Mouse (Mus musculus): ENCODE measurements at regions not wholly inside any gene's neighbourhood (a gene's known extent, or its start where the extent isn't known, plus 50 kb on each side); places are given as distances from the start of the nearest gene placed in this dataset.

DNA sequence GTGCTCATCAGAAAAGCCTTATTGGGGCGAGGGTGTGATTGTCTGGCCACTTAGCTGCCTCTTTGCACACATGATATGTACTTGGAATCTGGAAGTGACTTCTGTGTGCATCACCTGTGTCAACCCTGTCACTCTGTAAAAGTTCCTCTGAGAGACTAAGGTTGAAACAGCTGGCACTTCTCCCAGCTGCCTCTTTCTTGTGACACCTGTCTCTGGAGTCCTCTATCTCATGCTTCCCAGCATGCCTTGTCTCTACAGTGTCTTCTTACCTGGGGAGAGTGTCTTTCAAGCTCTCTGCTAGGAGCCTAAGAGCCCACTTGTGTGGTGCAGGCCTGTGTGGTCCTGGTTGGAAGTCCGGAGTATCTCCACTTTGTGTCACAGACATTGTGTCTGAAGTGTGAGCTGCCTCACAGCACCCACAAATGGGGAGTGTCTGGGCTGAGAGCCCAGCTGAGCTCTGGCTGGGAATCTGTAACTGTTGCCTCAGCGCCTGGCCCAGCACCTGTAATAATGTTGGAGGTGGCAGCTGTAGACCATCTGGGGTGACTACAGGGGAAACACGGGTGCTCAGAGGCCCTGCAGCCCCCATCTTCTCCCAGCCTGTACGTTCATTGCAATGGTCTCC is 81.7 kb upstream of the Id2 start:
- DNase-seq, result no peak

DNA sequence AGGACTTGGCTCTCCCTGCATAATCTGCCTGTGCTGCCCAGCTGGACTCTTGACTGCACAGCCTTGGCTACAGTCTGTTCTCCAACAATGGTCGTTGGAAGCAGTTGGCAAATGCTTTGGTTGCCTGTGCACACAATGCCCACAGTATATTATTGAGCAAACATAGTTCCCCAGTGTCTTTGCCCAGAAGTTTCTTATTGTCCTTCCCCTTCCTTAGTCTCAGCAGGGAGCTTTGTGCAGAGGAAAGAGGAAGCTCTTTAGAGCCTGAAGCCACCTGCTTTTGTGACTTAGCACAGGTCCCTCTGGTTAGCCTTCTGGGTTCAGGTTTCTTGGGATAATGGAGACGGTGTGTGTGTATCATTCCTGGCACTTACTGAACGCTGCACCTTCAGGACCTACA is 80.9 kb upstream of the Id2 start:
- no peak for DNase-seq

DNA sequence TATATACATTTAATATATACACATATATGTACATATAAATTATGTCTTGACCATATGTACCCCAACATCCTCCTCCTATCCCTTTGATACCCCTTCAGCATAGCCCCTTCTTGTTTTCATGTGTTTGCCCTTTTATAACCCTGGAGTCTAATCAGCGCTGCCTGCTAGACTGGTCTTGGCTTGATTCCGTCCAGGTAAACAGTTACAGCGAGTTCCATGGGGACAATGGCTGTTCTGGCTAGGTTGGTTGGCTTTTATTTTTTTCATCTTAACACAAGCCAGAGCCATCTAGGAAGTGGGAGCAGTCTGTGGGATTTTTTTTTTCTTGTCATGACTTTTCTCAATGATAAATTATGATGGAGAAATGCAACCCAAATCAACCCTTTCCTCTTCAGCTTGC is 79.6 kb upstream of the Id2 start:
- no peak for DNase-seq

DNA sequence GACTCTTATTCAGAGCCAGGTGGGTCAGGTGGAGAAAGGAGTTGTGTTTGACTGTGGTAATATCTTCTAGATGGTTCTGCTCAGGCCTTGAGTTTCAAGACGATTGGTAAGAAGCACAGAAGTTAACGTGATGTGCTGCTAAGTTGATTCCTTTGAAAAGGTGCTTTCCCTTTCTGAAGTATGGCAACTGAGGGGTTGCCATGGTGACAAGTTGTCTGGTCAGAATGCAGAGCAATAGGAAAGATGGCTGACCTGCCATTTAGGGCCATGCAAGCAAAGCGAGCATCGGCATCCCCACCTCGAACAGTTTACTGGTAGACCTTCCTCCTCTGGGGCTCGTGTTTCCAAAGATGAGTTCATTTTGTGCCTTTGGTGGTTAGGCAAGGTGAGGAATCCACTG is 76.1 kb upstream of the Id2 start:
- no peak for DNase-seq

DNA sequence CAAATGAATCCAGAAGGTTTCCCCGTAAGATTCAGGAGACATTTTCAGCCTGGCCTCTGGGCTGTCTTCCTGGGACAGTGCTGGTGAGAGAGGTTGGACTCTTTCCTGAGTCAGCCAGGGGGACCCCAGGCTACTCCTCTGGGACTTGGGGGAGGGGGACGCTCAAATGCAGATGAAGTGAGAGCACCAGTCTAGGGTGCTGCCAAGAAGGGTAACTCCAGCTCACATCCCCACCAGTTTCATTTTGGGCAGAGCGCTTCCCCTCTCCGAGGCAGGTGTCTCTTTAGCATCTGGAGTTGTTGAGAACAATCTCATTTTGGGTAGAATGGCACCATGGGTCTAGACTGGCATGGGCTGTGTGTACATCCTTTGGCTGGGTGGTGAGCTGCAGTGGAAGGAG is 75.5 kb upstream of the Id2 start:
- no peak for DNase-seq

DNA sequence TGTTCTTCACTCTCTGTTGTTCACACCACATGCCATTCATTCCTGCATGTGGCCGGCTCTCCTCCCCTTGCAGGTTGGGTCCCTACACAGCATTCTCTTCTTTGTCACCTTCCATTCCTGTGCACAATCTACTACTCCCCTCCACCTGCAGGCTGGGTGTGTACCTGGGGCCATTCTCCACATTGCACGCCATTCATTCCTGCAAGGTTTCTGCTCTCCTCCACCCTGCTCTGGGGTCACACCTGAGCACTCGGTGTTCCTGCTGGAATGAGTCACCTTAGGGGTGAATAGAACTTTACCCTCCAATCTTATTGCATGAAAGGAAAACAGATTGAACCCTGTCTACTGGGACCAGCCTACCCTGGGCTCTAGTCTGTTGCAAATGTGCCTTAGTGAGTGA is 72.7 kb upstream of the Id2 start:
- no peak for DNase-seq

DNA sequence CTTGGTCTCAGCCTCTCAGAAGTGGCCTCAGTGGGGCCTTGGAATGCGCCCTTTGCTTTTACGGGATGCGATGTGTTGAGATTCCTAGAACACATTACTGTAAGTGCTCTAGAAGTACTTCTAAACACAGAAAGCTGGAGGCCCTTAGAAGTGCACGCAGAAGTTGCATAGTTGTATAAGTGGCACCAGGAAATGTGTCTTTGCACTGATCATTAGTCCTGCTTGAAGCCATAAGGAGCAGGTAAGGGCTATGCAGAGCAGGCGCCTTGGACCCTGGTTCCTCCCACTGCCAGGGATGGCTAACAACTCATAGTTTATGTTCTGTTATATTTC is 71.2 kb upstream of the Id2 start:
- DNase-seq, result no peak

DNA sequence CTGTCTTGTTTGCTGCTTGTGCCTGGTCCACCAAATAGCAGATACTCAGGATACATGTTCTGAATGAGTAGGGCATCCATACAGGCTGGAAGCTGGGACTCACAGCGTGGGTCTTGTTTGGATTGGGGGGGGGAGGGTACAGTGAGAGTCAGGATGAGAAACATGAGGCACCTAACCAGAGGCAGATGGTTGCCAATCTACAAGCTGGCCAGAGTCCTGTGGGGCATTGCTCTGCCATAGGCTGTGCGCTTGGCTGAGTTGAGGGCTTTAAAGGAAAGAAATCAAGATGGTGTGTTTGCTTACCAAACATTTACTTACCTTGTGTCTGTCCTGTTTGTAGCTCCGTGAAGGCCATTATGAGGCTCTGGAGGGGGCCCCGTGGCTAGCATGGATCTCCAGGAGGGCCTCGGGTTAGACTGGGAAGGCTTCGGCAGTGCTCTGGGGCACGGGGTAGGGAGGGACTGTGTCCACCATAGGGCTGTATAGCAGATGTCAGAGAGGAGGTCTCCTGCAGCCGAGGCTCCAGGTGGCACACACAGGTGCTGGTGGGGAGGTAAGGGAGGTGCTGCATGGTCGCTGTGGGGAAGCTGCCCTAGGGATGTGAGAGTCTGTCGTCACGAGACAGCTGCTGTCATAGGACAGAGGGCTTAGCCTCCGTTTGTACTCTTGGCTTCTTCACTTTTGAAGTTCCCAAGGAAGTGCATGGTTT is 70.7 kb upstream of the Id2 start:
- DNase-seq, result no peak

DNA sequence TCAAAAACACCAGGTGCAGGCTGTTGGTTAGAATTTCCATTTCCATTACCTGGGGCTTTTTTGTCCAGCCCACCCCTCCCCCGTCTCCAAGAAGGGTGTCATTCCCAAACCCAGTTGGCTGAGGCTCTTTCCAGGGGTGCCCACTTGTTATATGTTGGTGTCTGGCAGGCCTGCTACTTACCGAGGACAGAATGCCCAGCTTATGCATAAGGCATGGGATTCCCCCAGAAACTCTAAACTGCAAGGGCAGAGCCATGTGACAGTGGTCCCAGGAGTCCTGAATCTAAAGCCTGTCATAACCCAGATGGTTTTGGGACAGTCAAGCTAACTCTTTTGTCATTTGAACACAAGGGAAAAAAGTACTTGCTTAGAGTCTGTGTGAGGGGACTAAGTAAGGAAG is 69.6 kb upstream of the Id2 start:
- DNase-seq, result no peak

DNA sequence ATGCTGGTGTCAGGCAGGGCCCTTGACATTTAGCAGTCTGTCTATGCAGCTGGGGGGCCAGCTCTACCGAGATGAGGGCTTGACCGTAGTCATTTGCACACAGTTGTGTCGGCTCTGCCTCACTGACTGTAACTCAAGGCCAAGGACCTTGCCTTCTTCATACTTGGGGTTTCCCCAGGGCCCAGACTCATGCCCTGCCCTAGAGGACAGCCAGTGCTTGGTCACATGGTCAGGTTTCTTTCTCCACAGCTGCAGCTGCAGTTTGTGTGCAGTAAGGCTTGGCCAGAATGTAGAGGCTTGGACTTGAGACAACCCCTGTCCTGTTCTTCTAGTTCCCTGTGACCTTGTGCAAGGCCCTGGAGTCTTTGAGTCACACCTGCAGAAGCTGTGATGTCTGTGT is 68.7 kb upstream of the Id2 start:
- no peak for DNase-seq

DNA sequence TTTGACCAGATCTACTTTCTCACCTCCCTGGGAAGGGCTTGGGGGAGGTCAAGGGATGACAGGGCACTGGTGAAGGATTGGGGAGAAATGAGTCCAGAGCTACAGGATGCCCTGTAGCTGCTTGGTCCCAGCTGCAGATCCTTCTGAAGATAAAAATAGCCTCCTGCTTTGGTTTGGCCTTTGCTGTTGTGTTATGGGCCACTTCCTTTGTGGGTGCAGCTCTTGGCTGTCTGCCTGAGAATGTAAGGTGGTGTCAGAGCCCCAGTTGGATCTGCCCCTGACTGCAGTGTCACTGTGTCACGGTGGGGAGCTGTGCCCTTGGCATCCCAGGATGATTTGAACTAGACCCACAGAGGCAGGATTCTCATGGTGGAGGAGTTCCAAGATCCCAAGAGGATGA is 67.8 kb upstream of the Id2 start:
- DNase-seq, result no peak

DNA sequence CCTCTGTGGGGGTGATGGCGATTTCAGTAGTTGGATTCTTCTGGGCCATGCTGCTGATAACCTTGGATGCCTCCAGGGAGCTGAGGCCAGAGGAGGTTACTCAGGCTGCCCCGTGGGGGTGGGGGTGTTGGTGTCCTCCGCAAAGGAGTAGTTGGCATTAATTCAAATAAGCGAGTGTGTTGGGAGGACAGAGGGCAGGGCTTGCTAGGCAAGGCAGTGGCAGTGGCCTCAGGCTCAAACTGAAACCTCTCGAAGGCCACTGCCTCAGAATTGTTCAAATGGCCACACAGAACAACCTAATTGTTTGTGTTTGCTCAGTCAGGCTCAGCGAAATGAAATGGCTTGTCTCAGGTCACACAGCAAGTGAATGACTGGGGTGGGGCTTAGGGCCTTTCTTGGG is 66.6 kb upstream of the Id2 start:
- DNase-seq, result no peak

DNA sequence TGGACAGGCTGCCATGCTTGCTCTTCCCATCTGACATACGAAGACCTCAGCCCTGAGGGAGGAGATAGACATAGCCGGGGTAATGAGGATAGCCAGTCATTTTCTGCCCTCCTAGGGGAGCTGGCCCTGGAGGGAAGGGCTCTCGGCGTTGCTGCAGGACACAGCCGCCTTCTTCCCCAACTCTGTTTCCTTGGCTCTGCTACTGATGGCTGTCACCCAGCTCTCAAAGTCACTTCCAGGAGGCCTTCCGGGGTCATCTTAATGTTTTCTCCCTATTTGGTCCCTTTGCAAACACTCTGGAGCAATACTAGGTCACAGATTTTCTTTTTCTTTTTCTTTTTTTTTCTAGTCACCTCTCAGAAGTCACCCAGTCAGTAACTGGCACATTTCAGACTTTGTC is 65.9 kb upstream of the Id2 start:
- DNase-seq, result no peak

DNA sequence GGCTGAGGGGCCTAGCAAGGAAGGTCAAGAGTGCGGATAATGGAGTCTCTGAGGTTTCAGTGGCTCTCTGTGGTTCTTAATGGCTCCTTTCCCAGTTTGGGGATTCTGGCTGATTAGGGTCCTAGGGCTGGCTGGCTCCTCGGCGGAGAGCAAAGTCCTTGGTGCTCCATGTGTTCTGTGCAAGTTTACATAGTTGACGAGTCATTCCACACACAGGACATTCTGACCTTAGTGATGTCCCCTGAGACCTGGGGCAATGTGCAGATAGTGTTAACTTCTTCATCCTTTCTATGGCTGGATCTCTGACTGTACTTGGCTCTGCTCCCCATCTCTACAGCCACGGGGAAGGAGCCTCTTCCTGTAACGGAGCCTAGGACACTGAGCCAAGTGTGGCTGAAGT is 65.0 kb upstream of the Id2 start:
- no peak for DNase-seq

DNA sequence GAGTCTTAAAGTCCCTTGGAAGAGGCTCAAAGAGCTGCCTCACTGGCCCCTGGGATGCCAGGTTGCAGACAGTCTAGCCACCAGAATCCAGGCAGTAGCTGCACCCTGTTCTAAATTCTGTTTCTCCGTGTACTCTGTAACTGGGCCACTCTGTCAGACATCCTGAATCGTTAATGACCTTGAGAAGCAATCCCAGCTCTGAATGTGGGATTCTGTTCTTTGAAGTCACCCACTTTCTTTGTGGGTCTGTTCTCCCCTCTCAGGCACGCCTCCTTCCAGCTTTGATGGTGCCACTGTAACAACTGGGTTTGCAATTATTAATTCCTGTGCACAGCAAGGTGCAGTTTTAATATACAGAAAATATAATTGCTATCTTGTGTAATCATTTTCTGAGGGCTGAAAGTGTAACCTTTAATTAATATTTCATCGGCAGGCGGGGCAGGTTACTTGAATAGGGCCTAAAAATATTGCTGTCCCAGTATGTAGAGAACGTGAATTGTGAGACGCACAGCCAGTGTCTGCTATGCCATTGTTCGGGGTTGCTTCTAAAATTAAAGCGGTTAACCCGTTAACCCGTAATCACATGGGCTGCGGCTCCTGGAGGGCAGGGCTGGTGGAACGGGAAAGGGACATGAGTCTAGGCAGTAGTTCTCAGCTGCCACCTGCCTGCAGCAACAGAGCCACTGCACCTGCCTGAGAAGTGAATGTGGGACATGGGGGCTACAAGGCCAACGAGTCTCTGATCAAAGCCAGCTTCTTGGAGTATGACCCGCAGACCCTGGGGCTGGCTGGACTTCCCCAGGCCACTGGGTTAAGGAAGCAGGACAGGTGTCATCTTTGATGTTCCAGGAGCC is 64.3 kb upstream of the Id2 start:
- DNase-seq, result no peak

DNA sequence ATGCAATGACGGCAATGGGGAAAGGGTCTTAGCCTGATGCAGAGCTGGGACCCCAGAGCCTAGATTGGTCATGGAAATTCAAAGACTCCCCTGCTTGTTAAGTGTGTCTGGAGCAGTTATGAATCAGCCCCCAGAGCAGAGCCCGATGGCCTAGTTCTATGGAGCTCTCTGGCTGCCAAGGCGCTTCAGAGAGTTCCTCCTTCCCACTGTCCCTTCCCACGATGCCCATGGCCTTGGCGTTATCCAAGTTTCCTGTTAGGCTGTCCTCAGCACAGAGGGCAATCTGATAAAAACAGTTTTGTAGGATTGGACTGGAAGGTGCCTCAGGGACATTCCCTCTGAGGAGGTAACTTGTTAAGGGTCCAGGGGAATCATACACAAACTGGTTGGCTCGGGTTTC is 62.2 kb upstream of the Id2 start:
- no peak for DNase-seq

DNA sequence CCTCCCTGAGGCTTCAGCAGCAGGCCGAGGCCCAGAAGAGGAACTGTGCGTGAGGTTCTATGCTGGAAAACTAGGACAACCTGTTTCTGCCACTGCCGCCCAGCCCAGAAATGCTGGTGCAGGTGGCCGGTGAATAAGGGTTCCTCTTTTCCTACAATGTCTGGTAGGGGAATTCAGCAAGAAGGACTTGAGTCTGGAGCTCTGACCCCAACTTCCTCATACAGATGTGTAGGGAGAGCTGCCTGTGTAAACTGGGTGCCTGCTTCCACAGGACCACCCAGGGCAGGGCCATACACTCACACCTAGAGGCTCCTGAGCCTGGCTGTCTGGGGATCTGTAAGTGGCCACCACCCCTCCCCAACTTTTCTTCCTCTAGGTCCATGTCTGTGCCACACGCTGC is 60.3 kb upstream of the Id2 start:
- no peak for DNase-seq

DNA sequence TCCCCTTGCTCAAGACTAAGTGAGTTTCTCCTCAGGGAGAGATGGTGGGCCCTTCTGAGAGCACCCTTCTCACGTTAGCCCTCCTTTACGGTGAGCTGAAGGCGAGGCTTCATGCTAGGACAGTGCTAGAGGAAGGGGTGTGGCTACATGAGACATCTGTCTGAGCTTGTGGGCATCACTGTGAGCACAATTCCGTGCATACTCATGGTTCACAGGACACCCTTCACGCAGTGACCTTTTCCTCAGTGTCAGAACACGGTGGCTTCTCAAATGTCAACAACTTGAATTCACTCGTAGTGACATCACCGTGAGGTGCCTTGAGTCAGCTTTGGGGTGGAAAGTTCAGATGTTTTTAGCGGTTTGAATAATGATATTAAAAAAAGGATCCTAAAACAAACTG is 58.5 kb upstream of the Id2 start:
- no peak for DNase-seq

DNA sequence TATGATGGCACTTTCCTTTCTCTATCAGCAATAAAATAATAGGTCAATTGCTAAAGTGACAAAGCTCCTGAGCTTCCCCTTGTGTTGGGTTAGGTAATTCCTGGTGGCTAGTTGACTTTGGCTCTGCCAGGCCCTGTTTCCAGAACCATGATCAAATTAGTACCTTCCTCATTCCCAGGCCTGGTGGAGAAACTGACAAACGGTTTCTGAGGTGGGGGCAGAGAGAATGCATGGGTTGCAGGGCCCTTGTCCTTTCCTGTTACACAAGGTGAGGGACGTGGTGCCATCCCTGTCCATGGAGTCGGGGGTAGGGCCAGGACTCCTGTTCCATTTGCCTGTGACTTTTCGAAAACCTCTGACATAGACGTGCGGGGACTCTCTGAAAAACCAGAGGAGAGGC is 51.2 kb upstream of the Id2 start:
- no peak for DNase-seq

Measured in gastrocnemius, postnatal 10 days (tissue).